Mouse (Mus musculus): ENCODE results near the gene Tmem120b. TPM values are rescaled to one million over a fixed set of nuclear protein-coding genes. Genes with fewer than 3 reads are reported as not detected.

The Tmem120b gene
- 9.0 TPM for total RNA-seq (2023)

GRCm38 (mm10) chr5:123068115-123068514 lies at the start of gene Tmem120b:
Gene Tmem120b (plus strand): TSS chr5:123068415.

GRCm38 (mm10) chr5:123046916-123047315 lies 21.3 kb upstream of the Tmem120b start, which contains the start of gene Morn3:
Gene Morn3 (minus strand): TSS chr5:123047016.

GRCm38 (mm10) chr5:123132308-123133071 lies 64.3 kb downstream of the Tmem120b start, which contains the start of gene Rhof:
Gene Rhof (minus strand): TSS chr5:123132692.

GRCm38 (mm10) chr5:123142161-123143157 lies 74.2 kb downstream of the Tmem120b start, which contains the start of gene Setd1b:
Gene Setd1b (plus strand): TSS chr5:123142193.

Other genes starting within 250 kb of the Tmem120b start
- 274 TPM for gene Anapc5, start 247.1 kb upstream of the Tmem120b start, total RNA-seq (2023)
- gene Rnf34, start 218.4 kb upstream of the Tmem120b start, total RNA-seq (2023), result 35.5 TPM
- 46.9 TPM for gene Kdm2b, start 78.6 kb upstream of the Tmem120b start, total RNA-seq (2023)
- 57.3 TPM for gene Orai1, start 53.3 kb upstream of the Tmem120b start, total RNA-seq (2023)
- 0.52 TPM for gene Morn3, start 21.4 kb upstream of the Tmem120b start, total RNA-seq (2023)
- gene Rhof, start 64.3 kb downstream of the Tmem120b start, total RNA-seq (2023), result 66.3 TPM
- gene Setd1b, start 73.8 kb downstream of the Tmem120b start, total RNA-seq (2023), result 86.2 TPM
- 25.1 TPM for gene Psmd9, start 101.0 kb downstream of the Tmem120b start, total RNA-seq (2023)
- not detected for gene Hpd, start 114.3 kb downstream of the Tmem120b start, total RNA-seq (2023)
- gene Wdr66, start 183.7 kb downstream of the Tmem120b start, total RNA-seq (2023), result 3.1 TPM

Data from CD8-positive naive resting alpha-beta T cell, adult 57 days (primary cell).